Mouse (Mus musculus): ENCODE data around the gene Rhod. TPM values are rescaled to one million over a fixed set of nuclear protein-coding genes. Genes with fewer than 3 reads are reported as not detected.

The Rhod gene
- polyA plus RNA-seq, 1 experiment from 2014 or later, result 23.2 TPM

DNA sequence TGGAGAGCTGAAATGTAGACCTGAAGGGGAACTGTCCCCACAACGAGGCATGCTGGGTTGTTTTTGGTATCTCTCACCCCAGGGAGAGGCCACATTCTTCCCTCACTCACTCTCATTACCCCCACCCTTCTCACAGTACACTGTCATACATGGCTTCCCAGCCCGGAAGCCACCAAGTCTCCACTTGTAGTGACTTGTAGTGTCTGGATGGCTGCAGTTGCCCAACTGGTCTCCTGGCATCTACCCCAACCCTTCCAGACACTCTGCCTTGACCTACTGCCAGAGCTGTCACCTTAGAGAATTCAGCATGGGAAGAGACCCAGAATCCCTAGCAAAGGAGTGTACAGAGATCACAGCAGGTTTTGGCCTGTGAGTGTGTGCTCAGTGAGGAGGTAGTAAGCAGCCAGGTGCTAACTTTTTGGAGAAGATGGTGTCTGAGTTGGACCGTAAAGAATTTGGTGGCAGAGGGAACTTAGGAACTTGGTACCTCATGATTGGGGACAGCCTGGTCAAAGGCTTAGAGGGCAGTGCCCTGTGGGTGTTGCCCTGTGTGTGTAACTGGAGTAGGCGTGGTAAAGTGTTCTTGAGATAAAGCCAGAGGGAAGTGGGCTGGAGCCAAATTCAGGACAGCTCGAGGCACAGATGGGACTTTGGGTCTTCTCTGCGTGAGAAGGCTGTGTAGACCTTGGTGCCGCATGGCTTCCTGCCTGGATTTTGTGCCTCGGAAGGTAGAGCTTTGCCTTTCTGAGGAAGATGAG lies 18.9 kb downstream of the Rhod start:
- 87% methylated on average over 8 of the region's 8 CpGs for WGBS
- Histone ChIP-seq H3K27me3 (ENCODE audit: poor library complexity, severe bottlenecking) (no peaks in the 10 kb centered on the region), H3K4me3 (no peak overlapping the region), H3K9me3 (no peaks in the 10 kb centered on the region), H3K36me3 (replicated peaks) (peaks cover 9% of the 10 kb centered on the region), H3K4me1 (no peaks in the 10 kb centered on the region), H3K27ac (no peak overlapping the region)
- no peak for DNase-seq (ENCODE audit: extremely low spot score, low spot score)

DNA sequence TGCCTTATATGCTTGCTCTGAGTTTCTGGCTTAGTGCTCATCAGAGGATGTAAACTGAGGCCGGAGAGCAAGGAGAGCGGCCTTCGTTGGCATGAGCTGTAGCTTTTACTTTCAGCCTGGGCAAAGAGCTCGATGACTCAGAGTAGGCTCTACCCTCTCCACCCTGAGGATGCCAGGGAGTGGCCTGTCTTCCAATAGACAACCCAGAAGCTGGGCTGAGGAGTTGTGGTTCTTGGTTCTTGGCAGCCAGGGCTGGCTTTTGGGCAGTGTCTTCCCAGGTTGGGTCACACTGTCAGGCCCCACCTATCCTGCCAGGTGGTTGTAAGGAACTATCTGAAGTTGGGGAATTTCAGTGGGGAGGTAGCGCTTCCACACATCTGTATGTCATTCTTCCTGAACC lies 19.5 kb downstream of the Rhod start:
- no peaks in the 10 kb centered on the region for H3K27me3 ChIP-seq (ENCODE audit: poor library complexity, severe bottlenecking)
- no peak overlapping the region for H3K4me3 ChIP-seq
- no peaks in the 10 kb centered on the region for H3K9me3 ChIP-seq
- no peak overlapping the region for H3K27ac ChIP-seq
- H3K36me3 ChIP-seq (replicated peaks), result peaks cover 3% of the 10 kb centered on the region
- H3K4me1 ChIP-seq, result no peaks in the 10 kb centered on the region
- DNase-seq (ENCODE audit: extremely low spot score, low spot score), result no peak
- 90% methylated on average over 5 of the region's 5 CpGs for WGBS

DNA sequence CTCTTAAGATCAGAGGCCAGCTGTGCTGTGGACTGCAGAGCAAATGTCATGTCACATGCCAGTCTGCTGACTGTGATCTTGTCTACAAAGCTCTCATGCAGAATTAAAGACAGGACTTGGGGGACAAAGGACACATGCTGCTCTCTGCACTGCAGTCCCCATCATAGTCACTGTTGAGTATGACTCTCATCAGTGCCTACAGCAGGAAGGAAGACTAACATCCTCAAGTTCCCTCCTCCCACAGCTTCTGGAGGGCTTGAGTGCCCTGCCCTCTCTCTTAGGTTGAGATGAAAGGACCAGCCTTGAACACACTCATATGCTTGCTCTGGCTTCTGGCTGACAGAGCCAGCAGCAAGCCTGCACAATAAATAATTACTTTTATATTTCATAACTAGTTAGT lies 21.5 kb downstream of the Rhod start:
- no peak overlapping the region for H3K27ac ChIP-seq
- H3K4me3 ChIP-seq, result no peak overlapping the region
- H3K36me3 ChIP-seq (replicated peaks), result no peaks in the 10 kb centered on the region; the same call in 1 of the 2 replicates
- H3K4me1 ChIP-seq, result no peaks in the 10 kb centered on the region
- H3K9me3 ChIP-seq, result peaks cover 5% of the 10 kb centered on the region; the same call in 1 of the 2 replicates
- no peaks in the 10 kb centered on the region for H3K27me3 ChIP-seq (ENCODE audit: poor library complexity, severe bottlenecking)
- no peak for DNase-seq (ENCODE audit: extremely low spot score, low spot score)

DNA sequence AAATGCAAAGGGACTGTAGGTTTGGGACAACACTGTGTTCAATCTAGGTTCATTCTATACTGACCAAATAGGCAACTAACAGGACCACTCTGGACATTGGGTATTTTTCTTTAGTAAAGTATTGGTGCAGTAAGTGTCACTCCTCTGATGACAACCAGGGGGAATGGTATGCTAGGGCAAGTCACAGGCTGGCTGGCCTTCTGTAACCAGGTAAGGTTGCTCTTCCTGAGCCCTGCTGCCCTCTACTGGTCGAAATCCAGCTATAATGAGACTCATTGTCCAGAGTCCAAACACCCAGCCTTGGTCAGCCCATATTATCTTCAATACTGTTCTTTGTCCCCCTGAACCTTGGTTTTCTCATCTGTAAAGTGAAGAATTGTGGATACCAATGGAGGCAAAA lies 22.0 kb downstream of the Rhod start:
- peak; percentile 45 for DNase-seq (ENCODE audit: extremely low spot score, low spot score)
- H3K27me3 ChIP-seq (ENCODE audit: poor library complexity, severe bottlenecking), result no peaks in the 10 kb centered on the region
- no peaks in the 10 kb centered on the region for H3K4me1 ChIP-seq
- no peaks in the 10 kb centered on the region; the same call in 1 of the 2 replicates for H3K36me3 ChIP-seq (replicated peaks)
- H3K9me3 ChIP-seq, result peaks cover 5% of the 10 kb centered on the region; the same call in 1 of the 2 replicates
- WGBS, result 0% methylated on average over 1 of the region's 1 CpGs
- H3K27ac ChIP-seq, result no peak overlapping the region
- no peak overlapping the region for H3K4me3 ChIP-seq

DNA sequence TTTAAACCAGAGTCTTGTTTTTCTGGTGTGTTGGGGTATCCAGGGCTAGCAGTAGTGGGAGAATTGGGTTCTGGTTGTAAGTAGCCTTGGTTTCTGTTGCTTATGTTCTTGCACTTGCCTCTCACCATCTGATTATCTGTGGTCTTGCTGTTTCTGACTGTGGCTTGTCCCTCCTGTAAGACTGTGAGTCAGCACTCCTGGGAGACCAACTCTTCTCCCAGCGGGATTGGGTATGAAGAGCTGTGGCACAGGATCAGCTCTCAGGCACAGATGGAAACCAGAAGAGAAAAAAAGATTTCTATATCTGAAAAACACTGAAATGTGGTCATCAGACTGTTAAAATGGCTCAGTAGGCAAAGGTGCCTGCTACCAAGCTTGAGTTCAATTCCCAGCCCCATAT lies 24.6 kb downstream of the Rhod start:
- Histone ChIP-seq H3K27me3 (ENCODE audit: poor library complexity, severe bottlenecking) (no peaks in the 10 kb centered on the region), H3K27ac (no peak overlapping the region), H3K36me3 (replicated peaks) (no peaks in the 10 kb centered on the region), H3K4me1 (no peaks in the 10 kb centered on the region), H3K9me3 (peaks cover 5% of the 10 kb centered on the region; the same call in 1 of the 2 replicates), H3K4me3 (no peak overlapping the region)
- DNase-seq (ENCODE audit: extremely low spot score, low spot score), result no peak
- 83% methylated on average over 1 of the region's 1 CpGs for WGBS

DNA sequence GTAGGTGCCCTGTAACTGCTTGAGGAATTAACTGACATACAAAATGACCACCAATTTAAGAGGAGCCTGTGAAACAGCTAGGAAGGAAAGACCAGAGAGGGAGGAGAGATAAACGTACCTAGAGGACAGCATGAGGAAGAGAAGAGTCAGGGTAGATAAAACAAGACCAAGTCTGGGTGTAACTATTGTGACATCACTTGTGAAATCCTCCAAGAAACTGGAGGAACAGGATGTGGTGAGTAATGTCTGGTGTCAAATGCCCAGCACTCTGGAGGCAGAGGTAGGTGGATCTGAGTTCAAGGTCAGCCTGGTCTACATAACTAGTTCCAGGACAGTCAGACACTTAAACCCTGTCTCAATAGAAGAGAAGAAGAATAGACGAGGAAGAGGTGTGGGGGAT lies 30.2 kb downstream of the Rhod start:
- Histone ChIP-seq H3K4me1 (no peaks in the 10 kb centered on the region), H3K9me3 (peaks cover 5% of the 10 kb centered on the region; the same call in 1 of the 2 replicates), H3K27me3 (ENCODE audit: poor library complexity, severe bottlenecking) (no peaks in the 10 kb centered on the region), H3K4me3 (no peak overlapping the region), H3K27ac (no peak overlapping the region), H3K36me3 (replicated peaks) (no peaks in the 10 kb centered on the region)
- 73% methylated on average over 2 of the region's 2 CpGs for WGBS
- DNase-seq (ENCODE audit: extremely low spot score, low spot score), result no peak

DNA sequence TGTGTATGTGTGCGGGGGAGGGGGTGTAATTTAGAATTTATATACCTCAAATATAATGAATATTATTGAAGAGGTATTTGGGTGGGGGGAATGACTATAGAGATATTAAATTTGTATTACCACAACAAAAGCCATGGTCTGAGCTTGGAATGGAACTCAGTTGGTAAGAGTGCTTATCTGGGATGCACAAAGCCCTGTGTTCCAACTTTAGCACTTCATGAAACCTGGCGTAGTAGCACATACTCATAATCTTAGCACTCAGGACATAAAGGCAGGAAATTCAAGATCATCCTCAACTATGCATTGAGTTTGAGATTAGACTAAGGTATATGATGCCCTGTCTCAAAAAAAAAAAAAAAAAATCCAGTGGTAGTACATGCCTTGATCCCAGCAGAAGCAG lies 34.4 kb downstream of the Rhod start:
- WGBS, result 90% methylated on average over 2 of the region's 2 CpGs
- peaks cover 4% of the 10 kb centered on the region; the same call in 1 of the 2 replicates for H3K9me3 ChIP-seq
- H3K27me3 ChIP-seq (ENCODE audit: poor library complexity, severe bottlenecking), result no peaks in the 10 kb centered on the region
- no peak overlapping the region for H3K27ac ChIP-seq
- no peak for DNase-seq (ENCODE audit: extremely low spot score, low spot score)
- no peaks in the 10 kb centered on the region for H3K36me3 ChIP-seq (replicated peaks)
- H3K4me3 ChIP-seq, result no peak overlapping the region
- no peaks in the 10 kb centered on the region for H3K4me1 ChIP-seq

DNA sequence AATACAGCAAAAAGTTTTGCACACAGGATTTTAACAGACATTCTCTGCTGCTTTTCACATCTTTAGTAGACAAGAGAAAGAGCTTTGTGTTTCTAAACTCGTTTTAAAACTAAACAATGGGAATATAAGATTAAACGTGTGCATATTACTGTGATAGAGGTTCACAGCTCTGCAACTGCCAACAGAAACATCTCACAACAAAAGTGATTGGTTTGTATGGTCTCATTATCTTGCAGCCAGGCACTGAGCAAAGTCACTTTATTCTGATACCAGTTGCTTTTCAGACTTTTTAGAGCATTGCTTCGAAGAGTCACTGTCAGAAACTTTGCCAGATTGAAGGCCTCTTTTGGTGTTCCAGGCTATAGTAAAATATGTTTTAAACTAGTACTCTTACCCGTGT lies 40.3 kb downstream of the Rhod start:
- Histone ChIP-seq H3K27ac (no peak overlapping the region), H3K9me3 (peaks cover 4% of the 10 kb centered on the region; the same call in 1 of the 2 replicates)
- WGBS, result 70% methylated on average over 4 of the region's 4 CpGs

DNA sequence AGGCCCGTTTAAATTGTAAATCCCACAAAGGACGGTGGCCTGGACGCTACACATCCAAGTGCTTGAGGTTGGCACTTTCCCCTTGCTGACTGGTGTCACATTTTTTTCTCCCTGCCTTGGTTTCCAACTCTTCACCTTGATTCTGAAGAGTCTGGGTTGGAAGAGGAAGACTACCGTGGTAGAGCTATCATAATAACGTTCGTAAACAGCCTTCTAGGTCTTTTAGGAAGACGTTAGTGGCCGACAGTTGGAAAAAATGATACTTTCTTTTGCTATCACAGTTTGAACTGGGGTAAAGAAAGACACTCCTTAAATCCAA lies 40.6 kb downstream of the Rhod start:
- Histone ChIP-seq H3K27ac (peak overlapping the region; percentile 99), H3K27me3 (ENCODE audit: poor library complexity, severe bottlenecking) (peaks cover 15% of the 10 kb centered on the region; the same call in 1 of the 2 replicates), H3K36me3 (replicated peaks) (peaks cover 5% of the 10 kb centered on the region), H3K4me3 (peak overlapping the region; percentile 98), H3K4me1 (peaks cover 33% of the 10 kb centered on the region), H3K9me3 (peaks cover 4% of the 10 kb centered on the region; the same call in 1 of the 2 replicates)
- no peak for DNase-seq (ENCODE audit: extremely low spot score, low spot score)
- WGBS, result 22% methylated on average over 8 of the region's 8 CpGs

More for the DNA sequence above, 40.3 kb downstream of the Rhod start:
- 0 out of 2 replicates have a peak, but pooled peaks cover 1% of the 10 kb centered on the region for H3K36me3 ChIP-seq (replicated peaks)
- peaks cover 15% of the 10 kb centered on the region; the same call in 1 of the 2 replicates for H3K27me3 ChIP-seq (ENCODE audit: poor library complexity, severe bottlenecking)
- peak overlapping the region; percentile 98; the same call in 1 of the 2 replicates for H3K4me3 ChIP-seq
- DNase-seq (ENCODE audit: extremely low spot score, low spot score), result no peak
- peaks cover 29% of the 10 kb centered on the region for H3K4me1 ChIP-seq

DNA sequence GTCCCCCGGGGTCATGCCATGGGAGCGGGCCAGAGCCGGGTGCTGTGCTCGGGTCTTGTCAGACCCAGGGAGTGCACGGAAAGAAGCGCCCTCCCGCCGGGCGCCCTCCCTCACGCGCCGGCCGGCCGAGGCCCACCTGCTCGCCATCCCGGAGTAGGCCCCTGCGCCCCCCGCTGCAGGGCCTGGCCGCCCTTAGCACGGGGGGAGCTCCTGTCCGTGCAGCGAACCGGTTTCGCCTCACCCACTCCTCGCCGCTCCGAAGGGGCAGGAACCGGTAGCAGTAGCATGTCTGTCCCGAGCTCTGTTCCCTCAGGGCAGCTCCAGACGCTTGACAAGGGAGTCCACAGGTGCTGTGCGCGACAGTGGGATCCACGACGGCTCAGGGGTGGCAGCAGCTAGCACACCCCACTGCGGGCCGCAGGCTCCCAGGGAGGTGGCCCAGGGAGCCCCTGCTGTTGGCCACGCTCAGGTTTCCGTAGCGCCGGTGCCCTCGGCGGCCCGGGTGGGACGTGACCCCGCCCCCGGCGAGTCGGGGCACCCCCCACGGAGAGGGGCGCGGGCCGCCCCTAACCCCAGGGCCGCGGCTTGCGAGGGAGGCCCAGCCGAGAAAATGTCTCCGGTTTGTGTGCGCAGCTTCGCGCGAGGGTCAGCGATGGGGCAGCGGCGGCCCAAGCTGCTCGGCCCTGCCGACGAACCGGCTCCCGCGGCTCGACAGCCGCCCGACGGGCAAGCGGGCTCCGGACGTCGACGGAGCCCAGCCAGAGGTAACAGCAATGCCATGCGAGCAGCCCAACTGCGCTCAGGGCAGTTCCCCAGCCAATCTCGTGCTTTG lies 41.2 kb downstream of the Rhod start, which contains the start of gene Kdm2a:
TSS of gene Kdm2a (minus strand) at position 488 of the 832 bp plus-strand sequence.
- WGBS, result under 1% methylated on average over 82 of the region's 82 CpGs
- Histone ChIP-seq H3K36me3 (replicated peaks) (peaks cover 11% of the 10 kb centered on the region), H3K4me1 (peaks cover 39% of the 10 kb centered on the region), H3K4me3 (peak within 1 kb of the TSS; percentile 98), H3K27ac (peak within 1 kb of the TSS; percentile 99), H3K9me3 (peaks cover 4% of the 10 kb centered on the region; the same call in 1 of the 2 replicates), H3K27me3 (ENCODE audit: poor library complexity, severe bottlenecking) (peaks cover 15% of the 10 kb centered on the region; the same call in 1 of the 2 replicates)
- DNase-seq (ENCODE audit: extremely low spot score, low spot score), result peak; percentile 49

DNA sequence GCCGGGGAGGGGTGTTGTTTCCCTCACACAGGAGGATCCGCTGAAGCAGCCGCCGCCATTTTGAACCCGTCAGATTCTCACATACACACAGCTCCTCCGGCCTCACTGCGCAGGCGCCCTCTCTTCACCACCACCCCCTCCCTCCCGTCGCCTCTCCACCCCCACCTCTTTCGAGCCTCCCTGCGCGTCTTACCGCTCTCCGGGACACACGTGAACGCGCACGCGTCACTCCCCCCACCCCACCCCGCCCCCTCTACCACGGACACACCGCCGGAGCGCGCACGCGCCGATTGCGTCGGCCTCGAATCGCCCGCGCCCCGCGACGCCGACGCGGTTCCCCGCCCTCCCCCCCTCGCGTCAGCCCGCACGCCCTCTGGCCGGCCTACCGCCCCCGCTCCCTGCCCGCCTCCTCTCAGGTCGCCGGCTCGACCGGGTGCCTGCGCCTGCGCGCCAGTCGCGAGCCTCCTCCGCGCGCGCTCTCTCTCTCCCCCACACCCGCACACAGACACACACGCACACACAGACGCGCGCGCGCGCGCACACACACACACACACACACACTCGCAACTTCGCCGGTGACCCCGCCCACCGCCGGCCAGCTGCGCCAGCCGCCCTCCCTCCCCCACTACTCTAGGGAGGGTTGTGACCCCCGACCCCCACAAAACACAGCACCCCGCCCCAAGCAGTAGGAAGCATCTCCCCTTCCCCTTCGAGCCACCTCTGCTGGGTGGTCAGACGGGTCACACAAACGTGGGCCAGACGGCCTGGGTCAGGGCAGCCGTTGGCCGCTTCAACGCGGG lies 42.0 kb downstream of the Rhod start:
- peaks cover 42% of the 10 kb centered on the region for H3K4me1 ChIP-seq
- under 1% methylated on average over 83 of the region's 90 CpGs for WGBS
- peaks cover 17% of the 10 kb centered on the region for H3K36me3 ChIP-seq (replicated peaks)
- peaks cover 15% of the 10 kb centered on the region; the same call in 1 of the 2 replicates for H3K27me3 ChIP-seq (ENCODE audit: poor library complexity, severe bottlenecking)
- H3K4me3 ChIP-seq, result peak overlapping the region; percentile 98
- peak overlapping the region; percentile 99 for H3K27ac ChIP-seq
- peak; percentile 100 for DNase-seq (ENCODE audit: extremely low spot score, low spot score)
- H3K9me3 ChIP-seq, result no peaks in the 10 kb centered on the region
